Mouse (Mus musculus): ENCODE measurements at regions not wholly inside any gene's neighbourhood (a gene's known extent, or its start where the extent isn't known, plus 50 kb on each side); places are given as distances from the start of the nearest gene placed in this dataset.

GRCm38 (mm10) chr2:73041475-73041874 is 55.0 kb upstream of the Gm11084 start:
- H3K36me3 ChIP-seq (ENCODE audit: control insufficient read depth, insufficient read depth, low read length), result no peaks in the 10 kb centered on the region
- no peak overlapping the region for H3K9ac ChIP-seq (ENCODE audit: low read depth, low read length)
- H3K27me3 ChIP-seq (replicated peaks; ENCODE audit: control insufficient read depth, insufficient read depth, low read length), result no peaks in the 10 kb centered on the region
- no peak overlapping the region for H3K27ac ChIP-seq (ENCODE audit: low read depth, low read length)
- no peak overlapping the region for H3K4me2 ChIP-seq (ENCODE audit: low read length)
- WGBS, result 41% methylated on average over 5 of the region's 5 CpGs
- H3K9me3 ChIP-seq (ENCODE audit: control insufficient read depth, low read length), result no peaks in the 10 kb centered on the region
- no peak for ATAC-seq
- no peak overlapping the region for H3K4me3 ChIP-seq (ENCODE audit: low read length)
- peaks cover under 1% of the 10 kb centered on the region; the same call in 1 of the 2 replicates for H3K4me1 ChIP-seq (ENCODE audit: control insufficient read depth, insufficient read depth, low read depth, low read length)

- H3K27me3 ChIP-seq (replicated peaks; ENCODE audit: control insufficient read depth, insufficient read depth, low read length), result no peaks in the 10 kb centered on the region
- no peak overlapping the region for H3K27ac ChIP-seq (ENCODE audit: low read depth, low read length)
- H3K4me2 ChIP-seq (ENCODE audit: low read length), result no peak overlapping the region
- no peaks in the 10 kb centered on the region for H3K4me1 ChIP-seq (ENCODE audit: control insufficient read depth, insufficient read depth, low read depth, low read length)
- no peak for ATAC-seq
- H3K4me3 ChIP-seq (ENCODE audit: low read length), result no peak overlapping the region
- WGBS, result 84% methylated on average over 3 of the region's 3 CpGs
- no peaks in the 10 kb centered on the region for H3K9me3 ChIP-seq (ENCODE audit: control insufficient read depth, low read length)
- H3K36me3 ChIP-seq (ENCODE audit: control insufficient read depth, insufficient read depth, low read length), result no peaks in the 10 kb centered on the region
- H3K9ac ChIP-seq (ENCODE audit: low read depth, low read length), result no peak overlapping the region
These were observed 53.5 kb upstream of the Gm11084 start for GRCm38 (mm10) chr2:73040031-73040430.

DNA sequence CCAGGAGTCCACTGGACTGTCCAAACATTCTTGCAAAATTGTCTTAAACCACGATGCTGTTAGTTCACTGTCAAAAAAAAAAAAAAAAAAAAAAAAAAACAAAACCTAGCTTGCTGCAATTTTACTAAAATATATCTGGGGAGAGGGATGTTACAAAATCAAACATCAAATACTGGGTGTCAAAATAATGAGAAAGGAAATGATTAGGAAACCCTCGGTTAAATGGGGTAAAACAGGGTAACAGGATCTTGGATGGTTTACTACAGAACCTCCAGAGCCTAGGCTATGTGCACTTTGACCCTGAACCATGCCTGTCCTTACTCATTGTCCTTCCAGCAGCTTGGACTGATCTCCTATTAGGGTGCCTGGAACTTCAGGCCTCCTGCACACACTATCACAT is 52.8 kb upstream of the Gm11084 start:
- WGBS, result 75% methylated on average over 2 of the region's 2 CpGs
- ATAC-seq, result no peak
- H3K9ac ChIP-seq (ENCODE audit: low read depth, low read length), result no peak overlapping the region
- H3K27ac ChIP-seq (ENCODE audit: low read depth, low read length), result no peak overlapping the region
- H3K36me3 ChIP-seq (ENCODE audit: control insufficient read depth, insufficient read depth, low read length), result no peaks in the 10 kb centered on the region
- no peaks in the 10 kb centered on the region for H3K4me1 ChIP-seq (ENCODE audit: control insufficient read depth, insufficient read depth, low read depth, low read length)
- H3K27me3 ChIP-seq (replicated peaks; ENCODE audit: control insufficient read depth, insufficient read depth, low read length), result no peaks in the 10 kb centered on the region
- no peak overlapping the region for H3K4me3 ChIP-seq (ENCODE audit: low read length)
- H3K4me2 ChIP-seq (ENCODE audit: low read length), result no peak overlapping the region
- no peaks in the 10 kb centered on the region for H3K9me3 ChIP-seq (ENCODE audit: control insufficient read depth, low read length)

DNA sequence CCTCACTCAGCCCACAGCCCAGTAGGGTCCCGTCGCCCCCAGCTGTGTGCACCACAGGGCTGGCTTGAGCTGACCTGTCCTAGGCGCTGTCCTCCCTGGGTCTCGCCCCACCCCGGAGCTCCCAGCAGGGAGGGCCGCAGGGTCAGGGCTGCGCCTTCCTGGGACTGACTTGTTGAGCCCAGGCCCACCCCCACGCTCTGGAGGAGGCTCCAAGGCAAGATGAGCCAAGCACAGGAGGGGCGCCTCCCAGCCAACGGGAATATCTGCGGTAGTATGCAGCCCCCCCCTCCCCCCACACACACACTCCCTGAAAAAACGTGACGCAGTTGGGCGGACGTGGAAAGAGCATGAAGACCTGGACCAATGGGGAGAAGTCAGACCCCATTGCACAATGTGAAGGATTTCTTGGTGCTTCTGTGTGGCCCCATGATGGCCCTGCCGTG is 51.8 kb upstream of the Gm11084 start:
- H3K9me3 ChIP-seq (ENCODE audit: control insufficient read depth, low read length), result no peaks in the 10 kb centered on the region
- H3K4me2 ChIP-seq (ENCODE audit: low read length), result peak overlapping the region; percentile 47
- WGBS, result 10% methylated on average over 16 of the region's 16 CpGs
- no peaks in the 10 kb centered on the region for H3K36me3 ChIP-seq (ENCODE audit: control insufficient read depth, insufficient read depth, low read length)
- peak overlapping the region; percentile 21 for H3K4me3 ChIP-seq (ENCODE audit: low read length)
- H3K27me3 ChIP-seq (replicated peaks; ENCODE audit: control insufficient read depth, insufficient read depth, low read length), result no peaks in the 10 kb centered on the region
- peak overlapping the region; percentile 8; the same call in 1 of the 2 replicates for H3K9ac ChIP-seq (ENCODE audit: low read depth, low read length)
- no peaks in the 10 kb centered on the region for H3K4me1 ChIP-seq (ENCODE audit: control insufficient read depth, insufficient read depth, low read depth, low read length)
- peak; percentile 48; the same call in 1 of the 2 replicates for ATAC-seq
- no peak overlapping the region for H3K27ac ChIP-seq (ENCODE audit: low read depth, low read length)

DNA sequence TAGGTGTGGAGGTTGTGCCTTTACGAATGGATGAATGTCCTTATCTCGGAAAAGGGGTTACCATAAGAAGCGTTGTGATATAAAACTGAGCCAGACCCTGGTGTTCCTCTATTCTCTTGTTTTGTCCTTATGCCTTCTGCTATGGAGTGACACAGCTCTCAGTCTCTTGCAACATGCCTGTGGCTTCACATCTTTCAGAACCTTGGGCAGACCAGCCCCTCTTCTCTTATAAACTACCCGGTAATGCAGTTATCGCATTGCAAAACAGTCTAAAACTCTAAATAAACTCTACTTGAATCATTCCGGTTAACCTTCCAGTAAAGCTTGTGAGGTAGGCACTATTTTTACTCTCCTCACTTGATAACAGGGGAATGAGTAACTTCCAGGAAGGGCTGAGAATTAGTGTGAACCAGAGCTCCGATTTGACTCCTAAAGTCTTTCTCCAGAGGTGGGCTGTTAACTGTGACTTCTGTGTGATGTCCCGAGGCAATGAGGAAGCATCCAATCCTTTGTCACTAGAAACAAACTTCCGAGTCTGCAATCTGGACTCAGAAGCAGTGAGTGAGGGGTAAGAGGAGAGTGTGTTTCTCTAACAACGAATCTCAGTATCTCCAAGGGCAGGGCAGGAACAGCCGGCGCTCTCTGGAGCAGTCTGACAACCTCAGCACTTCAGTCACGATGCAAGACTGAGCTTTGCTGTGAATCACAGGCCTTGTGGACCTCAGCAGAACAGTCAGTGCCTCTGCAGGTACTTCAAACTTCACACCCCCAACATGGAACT is 50.9 kb upstream of the Gm11084 start:
- Histone ChIP-seq H3K4me1 (ENCODE audit: control insufficient read depth, insufficient read depth, low read depth, low read length) (no peaks in the 10 kb centered on the region), H3K36me3 (ENCODE audit: control insufficient read depth, insufficient read depth, low read length) (no peaks in the 10 kb centered on the region), H3K27ac (ENCODE audit: low read depth, low read length) (no peak overlapping the region), H3K27me3 (replicated peaks; ENCODE audit: control insufficient read depth, insufficient read depth, low read length) (no peaks in the 10 kb centered on the region), H3K4me2 (ENCODE audit: low read length) (no peak overlapping the region), H3K9me3 (ENCODE audit: control insufficient read depth, low read length) (no peaks in the 10 kb centered on the region), H3K9ac (ENCODE audit: low read depth, low read length) (no peak overlapping the region), H3K4me3 (ENCODE audit: low read length) (no peak overlapping the region)
- 63% methylated on average over 13 of the region's 13 CpGs for whole genome bisulfite sequencing
- no peak for ATAC-seq
